Mouse (Mus musculus): ENCODE results near the gene Scg5.

GRCm38 (mm10) chr2:113870115-113870514, 41.2 kb upstream of the Scg5 start:
- TF ChIP-seq CTCF (IDR thresholded peaks at IDR 0.05; ENCODE audit: borderline replicate concordance, extremely low read depth, insufficient read depth, insufficient read length): no peak
- no peak for TF ChIP-seq POLR2A (IDR thresholded peaks at IDR 0.05; ENCODE audit: borderline replicate concordance, extremely low read depth, insufficient read depth, insufficient read length, poor library complexity, severe bottlenecking)
